Mouse (Mus musculus) T-helper 1 cell (primary cell): ENCODE measurements around the gene Nckipsd.

ENCODE experiments used
- in situ Hi-C: fragments of 300-600 bp; cut with MboI, MseI; formaldehyde crosslinking; loops from one replicate; pipeline ENCODE4 v1.15.1; 2025; ENCODE audit warnings: high pct_unique_total_duplicates

Nckipsd gene

GRCm38 (mm10) chr9:108842989-108843388, 34.8 kb downstream of the Nckipsd start:
- in situ Hi-C loops, result loop anchor here (25.0 kb wide), 1 partner anchor 994 kb away; the partner anchor contains the start of genes Camp and Nme6

- in situ Hi-C loops, result loop anchor here (25.0 kb wide), 1 partner anchor 992 kb away; the partner anchor contains the start of genes Camp and Nme6
Measured at GRCm38 (mm10) chr9:108845390-108845789, 37.2 kb downstream of the Nckipsd start.

- in situ Hi-C loops, result loop anchor here (25.0 kb wide), 1 partner anchor 990 kb away; the partner anchor contains the start of genes Camp and Nme6
Measured at GRCm38 (mm10) chr9:108847374-108847773, 39.2 kb downstream of the Nckipsd start.

- in situ Hi-C loops, result loop anchor here (25.0 kb wide), 1 partner anchor 989 kb away; the partner anchor contains the start of genes Camp and Nme6
Measured at GRCm38 (mm10) chr9:108848419-108848818, 40.3 kb downstream of the Nckipsd start.

GRCm38 (mm10) chr9:108852976-108853375, 44.8 kb downstream of the Nckipsd start, which contains the start of gene Slc26a6:
Gene Slc26a6, plus strand, starts transcription at chr9:108853283.
- in situ Hi-C loops, result loop anchor here (10.0 kb wide), 1 partner anchor 242 kb away; the partner anchor contains the start of gene Plxnb1

GRCm38 (mm10) chr9:108853635-108854240, 45.6 kb downstream of the Nckipsd start:
- in situ Hi-C loops, result loop anchor here (10.0 kb wide), 1 partner anchor 241 kb away; the partner anchor contains the start of gene Plxnb1

- in situ Hi-C loops, result loop anchor here (10.0 kb wide), 1 partner anchor 241 kb away; the partner anchor contains the start of gene Plxnb1
Measured at GRCm38 (mm10) chr9:108854241-108854696, 46.1 kb downstream of the Nckipsd start.

- in situ Hi-C loops, result loop anchor here (5.0 to 10.0 kb wide), 2 partner anchors 62 to 239 kb away; partner anchors contain the start of gene Plxnb1
Measured at GRCm38 (mm10) chr9:108855335-108855734, 47.2 kb downstream of the Nckipsd start.

- in situ Hi-C loops, result loop anchor here (5.0 to 10.0 kb wide), 2 partner anchors 58 to 236 kb away; partner anchors contain the start of gene Plxnb1
Measured at GRCm38 (mm10) chr9:108858792-108859527, 50.8 kb downstream of the Nckipsd start.
